Mouse (Mus musculus): ENCODE measurements around the gene Gm45015.
A peak's percentile ranks its signal among the peaks of the same experiment; 100 is the strongest.
"Not testable (repeated sequence)": the region's sequence is repeated elsewhere in the genome, so short reads cannot be mapped to it uniquely, and the experiment has no call there.

Gm45015 gene

DNA sequence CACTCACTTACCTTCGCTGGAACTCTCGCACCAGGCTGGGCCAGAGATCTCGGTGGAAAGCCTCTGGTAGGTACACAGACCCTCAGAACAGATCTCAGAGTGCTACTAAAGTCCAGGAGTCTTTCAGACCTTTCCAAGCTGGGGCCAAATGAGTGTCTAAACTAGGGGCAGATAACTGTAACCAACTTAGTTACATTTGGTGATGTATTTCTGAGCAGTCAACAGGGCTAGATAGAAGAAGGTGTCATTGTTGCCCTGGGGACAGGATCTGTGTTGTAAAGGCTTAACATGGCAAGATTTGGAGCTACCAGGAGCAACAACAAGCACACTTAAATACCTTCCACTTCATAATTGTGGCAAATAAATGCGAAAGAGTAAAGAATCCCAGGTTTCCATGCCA is at the start of gene Gm45015:
Gene Gm45015, minus strand, starts transcription at position 101 of the 400 bp plus-strand sequence.
- DNase-seq, result no peak

DNA sequence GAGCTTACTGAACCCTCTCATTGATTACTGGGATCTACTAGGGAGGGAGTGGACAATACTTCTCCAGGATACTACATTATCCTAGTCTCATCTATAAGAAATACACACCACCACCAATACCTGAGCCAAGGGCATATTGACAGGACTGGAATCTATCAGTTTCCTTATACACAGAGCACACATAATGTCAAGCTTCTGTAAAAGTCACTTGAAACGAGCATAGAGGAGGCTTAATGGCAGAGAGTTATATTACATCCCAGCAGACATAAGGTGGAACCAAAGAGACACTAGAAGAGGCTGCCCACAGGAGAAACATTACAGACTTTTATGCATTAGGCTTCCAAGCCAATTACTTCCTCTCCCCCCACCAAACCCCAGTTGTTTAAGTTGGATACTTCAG is 48.3 kb upstream of the Gm45015 start:
- DNase-seq, result no peak

DNA sequence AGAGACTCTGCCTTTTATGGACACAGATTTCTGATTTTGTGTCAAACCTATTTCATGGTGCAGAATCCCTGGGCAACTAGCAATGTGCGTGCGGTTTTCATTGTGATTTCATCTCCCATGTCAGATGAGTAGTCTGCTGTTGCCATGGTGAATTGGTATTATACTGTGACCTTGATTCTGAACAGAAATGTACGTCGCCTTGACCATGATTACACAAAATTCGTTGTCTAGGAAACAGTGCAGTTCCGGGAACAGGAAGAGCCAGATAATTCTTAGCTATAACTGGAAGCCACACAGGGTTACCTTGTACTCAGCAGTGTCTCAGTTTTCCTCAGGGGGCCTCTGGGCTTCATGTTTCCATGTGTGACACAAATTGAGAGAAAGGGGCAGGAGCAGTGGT is 47.8 kb upstream of the Gm45015 start:
- DNase-seq, result peak; percentile 5

DNA sequence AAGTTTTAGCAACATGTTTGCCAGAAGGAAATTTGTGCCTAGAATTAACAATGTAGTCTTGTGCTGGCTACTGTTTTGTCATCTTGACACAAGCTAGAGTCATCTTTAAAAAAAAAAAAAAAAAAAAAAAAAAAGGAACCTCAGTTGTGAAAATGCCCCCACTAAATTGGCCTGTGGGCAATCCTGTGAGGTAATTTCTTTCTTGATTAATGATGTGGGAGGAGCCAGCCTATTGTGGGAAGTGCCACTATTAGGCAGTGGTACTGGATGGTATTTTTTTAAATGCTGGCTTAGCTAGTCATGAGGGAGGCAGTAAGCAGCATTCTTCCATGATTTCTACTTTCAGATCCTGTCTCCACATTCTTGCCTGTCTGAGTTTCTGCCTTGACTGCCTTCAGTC is 26.7 kb upstream of the Gm45015 start:
- no peak for DNase-seq

DNA sequence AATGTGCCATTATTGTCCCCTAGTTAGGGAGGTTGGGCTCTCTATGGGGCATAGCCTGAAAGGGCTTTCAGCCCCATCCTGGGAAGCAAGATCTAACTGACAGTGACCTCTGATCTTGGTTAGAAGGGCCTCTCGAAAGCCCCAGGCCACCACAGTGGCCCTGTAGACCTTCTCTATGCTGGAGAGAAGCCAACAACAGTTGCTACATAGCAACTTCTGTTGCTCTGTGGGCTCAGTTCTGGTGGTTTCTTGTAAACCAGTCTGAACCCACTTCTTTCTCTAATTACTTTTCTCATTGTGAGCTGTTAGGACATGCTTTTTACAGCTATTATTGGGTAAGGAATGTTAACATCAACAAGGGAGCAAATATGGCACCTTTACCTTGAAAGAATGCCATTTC is 20.1 kb upstream of the Gm45015 start:
- no peak for DNase-seq

DNA sequence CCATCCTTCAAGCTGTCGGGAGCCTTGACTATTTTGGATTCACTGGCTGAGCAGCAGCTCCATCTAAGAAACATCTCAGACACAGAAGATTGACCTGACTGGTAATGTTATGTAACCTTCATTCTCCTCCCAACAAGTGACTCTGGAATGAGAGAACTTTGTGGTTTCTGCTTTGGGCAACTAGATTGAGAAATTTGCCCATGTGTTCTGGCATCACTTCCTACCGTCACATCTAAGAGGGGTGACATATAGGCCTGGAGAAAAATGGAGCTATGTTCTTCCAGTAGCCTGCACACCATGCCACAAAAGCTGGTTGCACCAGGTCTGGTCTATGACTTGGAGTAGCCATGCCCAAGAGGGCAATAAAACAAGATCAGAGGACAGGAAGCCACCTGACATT is 19.5 kb upstream of the Gm45015 start:
- DNase-seq, result no peak

DNA sequence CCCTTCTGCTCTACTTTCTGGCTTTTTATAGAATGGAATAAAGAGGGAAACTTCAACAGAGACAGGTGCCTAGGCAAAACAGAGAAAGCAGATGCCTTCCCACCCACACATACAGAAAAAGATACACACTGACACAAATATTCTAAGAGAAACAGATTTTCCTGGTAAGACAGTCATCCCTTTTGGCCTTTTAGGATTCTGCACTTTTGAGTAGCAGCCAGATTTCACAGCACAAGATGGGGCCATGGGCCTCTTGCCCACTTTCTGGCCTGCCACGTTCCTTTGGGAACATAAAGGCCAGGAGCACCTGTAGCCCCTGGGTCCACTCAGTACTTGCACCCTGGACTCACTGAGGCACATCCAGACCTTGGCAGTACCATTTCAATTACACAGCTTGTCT is 7.7 kb upstream of the Gm45015 start:
- DNase-seq, result no peak

DNA sequence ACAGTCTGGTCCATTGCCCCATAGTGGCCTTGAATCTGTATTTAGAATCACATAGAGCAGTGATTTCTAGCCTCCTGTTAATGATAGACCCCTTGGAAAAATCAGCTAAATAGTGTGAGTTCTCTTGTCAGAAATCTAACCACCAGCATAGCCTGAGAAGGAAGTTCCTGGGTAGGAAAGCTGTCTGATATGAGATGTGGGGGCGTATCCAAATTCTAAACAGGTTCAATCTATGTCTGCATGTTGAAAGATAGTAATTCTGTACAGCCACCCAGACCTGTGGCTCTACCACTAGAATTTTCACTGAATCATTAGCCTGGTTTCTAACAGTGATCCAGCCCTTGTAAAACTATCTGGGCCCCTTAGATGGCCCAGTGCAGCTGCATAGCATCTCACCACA is 7.2 kb upstream of the Gm45015 start:
- DNase-seq, result no peak

DNA sequence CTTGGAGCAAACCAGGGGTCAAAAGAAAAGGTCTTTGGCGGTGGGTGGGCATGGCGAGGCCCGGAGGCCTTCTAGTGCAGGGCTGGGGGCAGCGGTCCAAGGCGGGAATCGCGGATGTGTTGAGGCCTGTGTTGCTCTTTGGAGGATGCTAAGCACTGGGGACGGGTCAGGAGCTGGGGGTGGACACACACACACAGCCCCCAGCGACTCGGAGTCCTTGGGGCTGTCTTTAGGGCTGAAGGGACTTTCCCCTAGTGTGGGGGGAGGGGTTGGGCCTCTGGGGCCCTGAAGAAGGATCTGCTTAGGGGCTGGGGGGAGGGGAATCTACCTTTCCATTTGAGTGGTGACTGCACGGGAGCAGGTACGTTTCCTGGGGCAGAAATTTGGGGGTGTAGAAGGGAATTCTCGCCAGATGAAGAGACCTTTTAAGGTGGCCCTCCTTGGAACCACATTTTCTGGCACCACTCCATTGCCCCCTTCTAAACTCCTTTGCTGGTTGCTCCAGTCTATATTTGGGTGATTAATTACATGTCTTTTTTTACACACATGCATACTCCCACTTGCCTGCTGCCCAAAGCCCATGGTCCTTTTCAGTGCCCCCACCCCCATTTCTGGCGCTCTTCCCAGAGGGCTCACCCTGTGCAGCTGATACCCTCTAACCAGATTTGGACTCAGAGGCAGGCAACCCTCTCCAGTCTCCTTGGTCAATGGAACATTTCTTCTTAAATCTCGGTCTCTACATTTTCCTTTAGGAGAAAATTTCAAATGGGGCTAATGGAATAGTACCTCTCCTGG is 6.5 kb upstream of the Gm45015 start:
- DNase-seq, result no peak

DNA sequence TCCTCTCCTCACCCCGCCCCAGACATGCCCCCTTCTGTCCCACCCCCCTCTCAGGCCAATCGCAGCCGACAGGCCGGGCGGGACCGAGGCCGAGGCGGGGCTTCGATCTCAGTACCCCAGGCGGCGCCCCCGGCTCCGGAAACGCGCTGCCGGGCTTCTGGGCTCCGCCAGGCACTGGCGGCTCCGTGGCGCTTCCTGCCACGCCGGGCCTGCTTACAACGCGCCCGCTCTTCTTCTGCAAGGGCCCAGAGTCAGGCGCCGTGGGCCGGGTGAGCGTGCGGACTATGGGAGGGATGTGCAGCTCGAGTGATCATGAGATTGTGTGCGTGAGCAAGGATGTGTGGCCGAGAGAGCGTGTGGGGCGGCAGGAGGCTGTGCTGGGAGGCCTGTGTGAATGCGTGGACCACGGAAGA is 5.8 kb upstream of the Gm45015 start, which contains the start of gene Zfp275:
Gene Zfp275, plus strand, starts transcription at position 139 of the 413 bp plus-strand sequence.
- peak; percentile 73 for DNase-seq

DNA sequence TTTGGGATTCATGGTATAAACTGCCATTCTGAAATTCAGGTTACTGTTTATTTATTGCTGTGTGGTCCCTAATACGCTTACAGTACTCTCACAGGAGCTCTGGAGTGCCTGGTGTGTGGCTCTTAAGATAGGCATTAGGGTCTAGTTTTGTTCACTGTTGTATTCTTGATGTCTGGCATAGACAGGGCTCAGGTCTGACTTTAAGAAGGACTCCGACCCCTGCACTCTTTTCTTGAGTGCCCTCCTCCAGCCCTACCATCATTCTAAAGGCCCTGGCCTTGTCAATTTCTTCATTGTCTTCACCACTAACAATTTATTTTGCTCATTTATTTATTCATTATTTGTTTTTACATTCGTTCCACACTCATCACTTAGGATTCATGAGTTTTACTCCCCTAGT is 5.4 kb upstream of the Gm45015 start:
- no peak for DNase-seq

DNA sequence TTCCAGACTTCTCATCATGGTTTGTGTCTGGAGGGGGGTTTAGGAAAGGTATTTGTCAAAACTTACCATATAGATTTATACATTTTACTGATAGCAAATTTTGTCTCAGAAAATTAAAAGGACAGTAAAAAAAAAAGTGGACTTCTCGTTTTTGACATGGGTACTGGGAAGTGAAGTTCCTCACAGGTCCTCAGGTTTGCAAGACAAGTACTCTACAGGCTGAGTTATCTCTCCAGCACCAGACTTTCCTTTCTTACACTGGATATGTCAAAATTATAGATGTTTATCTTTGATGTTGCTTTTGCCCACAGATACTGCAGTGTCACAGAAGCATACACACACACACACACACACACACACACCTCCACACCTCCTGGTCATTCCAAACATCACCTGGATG is 4.8 kb upstream of the Gm45015 start:
- DNase-seq, result no peak

DNA sequence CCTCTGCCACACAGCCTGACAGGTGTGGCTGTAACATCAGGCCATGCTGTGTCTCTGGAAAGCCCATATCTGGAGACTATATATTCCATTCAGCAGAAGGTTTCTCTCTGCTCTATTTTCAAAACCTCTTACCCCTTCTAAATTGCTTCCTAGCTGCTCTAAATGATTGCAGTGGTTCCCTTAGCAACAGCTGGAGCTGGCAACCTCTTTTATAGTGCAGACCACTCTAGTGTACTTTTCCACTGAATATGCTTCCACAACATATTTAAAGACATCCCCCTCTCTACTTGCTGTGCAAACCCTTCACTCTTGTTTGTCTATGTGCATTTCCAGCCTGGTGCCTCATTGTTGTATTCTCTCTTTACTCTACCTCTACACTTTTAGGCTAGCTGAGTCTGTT is 3.1 kb downstream of the Gm45015 start:
- DNase-seq, result no peak

DNA sequence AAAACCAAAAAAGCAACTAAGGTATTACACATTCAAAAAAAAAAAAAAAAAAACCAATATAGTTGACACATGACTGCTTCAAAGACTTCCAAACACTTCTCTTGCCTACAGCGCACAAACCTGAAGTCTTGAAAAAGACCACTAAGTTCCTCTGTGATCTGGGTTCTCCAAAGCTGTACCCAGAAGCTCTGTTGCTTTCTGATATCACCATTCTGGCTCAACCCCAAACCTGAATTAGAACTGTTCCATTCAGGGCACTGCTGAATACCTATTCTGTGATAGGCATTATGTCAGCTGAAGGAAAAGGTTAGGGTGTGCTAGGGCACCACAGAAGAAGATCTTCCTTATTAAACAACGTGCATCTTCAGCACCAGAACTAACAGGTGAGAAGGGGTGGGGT is 9.4 kb downstream of the Gm45015 start:
- no peak for DNase-seq

DNA sequence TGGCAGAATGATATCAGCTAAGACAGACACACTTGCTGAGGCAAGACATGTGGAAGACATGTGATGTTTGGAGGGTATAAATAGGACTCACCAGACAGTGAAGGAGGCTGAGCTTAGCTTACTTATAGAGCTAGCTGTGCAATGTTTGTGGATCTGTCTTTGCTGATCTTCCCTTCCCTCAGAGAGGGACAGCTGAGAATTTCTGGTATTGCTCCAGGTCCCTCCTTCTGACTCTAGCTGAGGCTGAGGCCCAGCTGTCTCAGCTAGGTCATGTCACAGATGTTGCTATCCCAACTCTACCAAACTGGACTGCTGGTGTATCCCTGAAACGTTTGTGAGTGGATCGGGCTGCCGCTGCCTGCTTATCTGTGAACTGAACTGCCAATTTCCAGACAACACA is 15.6 kb downstream of the Gm45015 start:
- DNase-seq, result no peak

DNA sequence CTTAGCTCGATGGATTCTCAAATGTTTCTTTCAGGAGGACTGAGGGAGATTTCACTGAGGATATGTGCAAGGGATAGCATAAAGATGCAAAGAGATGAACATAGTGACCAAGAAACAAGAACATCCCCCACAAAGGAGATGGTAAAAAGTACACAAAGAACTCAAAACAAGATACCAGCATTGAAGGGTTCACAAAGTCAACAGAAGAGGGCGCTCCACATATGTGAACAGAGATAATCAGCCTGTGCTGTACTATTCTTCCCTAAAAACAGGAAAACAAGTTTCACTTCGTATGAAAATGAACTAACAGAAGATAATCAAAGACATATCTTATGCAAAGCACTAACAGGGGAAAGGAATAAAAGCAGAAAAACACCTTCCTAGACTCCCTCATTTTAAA is 24.1 kb downstream of the Gm45015 start:
- peak; percentile 5 for DNase-seq

DNA sequence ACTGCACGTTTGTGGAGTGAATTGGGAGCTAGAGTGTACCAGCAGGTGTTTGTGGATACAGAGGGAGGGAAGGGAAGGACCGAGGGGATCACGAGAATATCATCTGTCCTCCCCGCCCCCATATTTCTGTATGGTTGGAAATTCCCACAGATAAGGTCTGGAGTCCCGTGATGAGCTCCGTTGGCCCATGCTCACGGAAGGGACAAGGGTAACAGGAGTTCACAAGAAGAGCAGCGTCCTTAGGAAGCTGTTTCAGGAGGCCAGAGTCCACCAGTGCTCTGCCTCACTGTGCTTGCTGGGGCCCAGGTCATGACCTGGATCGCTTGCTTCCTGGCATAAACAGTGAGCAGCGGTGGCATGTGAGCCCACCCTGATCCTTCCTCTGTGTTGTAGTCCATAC is 40.9 kb downstream of the Gm45015 start:
- not testable (repeated sequence) for DNase-seq

DNA sequence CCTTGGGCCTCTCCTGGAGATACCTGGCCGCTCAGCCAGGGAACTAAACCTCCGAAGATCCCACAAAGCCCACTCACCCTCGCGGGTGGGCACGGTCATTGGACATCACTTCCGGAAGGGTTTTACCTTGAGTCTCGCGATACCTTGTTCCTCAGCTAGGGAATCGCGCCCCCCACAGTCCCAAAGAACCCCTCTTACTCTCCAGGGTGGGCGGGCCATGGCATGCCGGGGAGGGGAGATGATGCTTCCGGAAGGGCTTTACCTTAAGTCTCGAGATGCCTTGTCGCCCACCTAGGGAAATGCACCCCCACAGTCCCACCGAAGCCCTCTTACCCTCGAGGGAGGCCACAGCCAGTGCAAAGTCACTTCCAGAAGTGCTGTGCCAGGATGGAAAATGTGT is 43.8 kb downstream of the Gm45015 start, which contains the start of the genes Xlr5a and Xlr5c:
Gene Xlr5a, minus strand, starts transcription at position 101 of the 400 bp plus-strand sequence.
Gene Xlr5c, minus strand, starts transcription at position 101 of the 400 bp plus-strand sequence.
- DNase-seq, result not testable (repeated sequence)
